Mouse (Mus musculus) stomach, adult 2 months (tissue): ENCODE results near the gene Ccdc36. TPM values are rescaled to one million over a fixed set of nuclear protein-coding genes. Genes with fewer than 3 reads are reported as not detected.

Experiments used
- polyA plus RNA-seq: library from polyadenylated mRNA; depleted of rRNA; stranded (reverse); fragments of >200 nt; gene quantifications from 2 replicates; pipeline ENCODE4 v1.2.3, GENCODE M21; 2012; rRNA removed

The Ccdc36 gene
- polyA plus RNA-seq = not detected in 2 replicates

GRCm38 (mm10) chr9:108428384-108428783 lies at the start of gene Ccdc36:
Gene Ccdc36, minus strand, starts transcription at chr9:108428484.

GRCm38 (mm10) chr9:108461181-108461631 lies 32.9 kb upstream of the Ccdc36 start, which contains the start of gene Klhdc8b:
Gene Klhdc8b, minus strand, starts transcription at chr9:108461581.

GRCm38 (mm10) chr9:108460319-108461178 lies 32.3 kb upstream of the Ccdc36 start, which contains the start of gene Ccdc71:
Gene Ccdc71, plus strand, starts transcription at chr9:108460527.

GRCm38 (mm10) chr9:108436182-108436581 lies 7.9 kb upstream of the Ccdc36 start, which contains the start of gene BC048562:
Gene BC048562, plus strand, starts transcription at chr9:108436482.

DNA sequence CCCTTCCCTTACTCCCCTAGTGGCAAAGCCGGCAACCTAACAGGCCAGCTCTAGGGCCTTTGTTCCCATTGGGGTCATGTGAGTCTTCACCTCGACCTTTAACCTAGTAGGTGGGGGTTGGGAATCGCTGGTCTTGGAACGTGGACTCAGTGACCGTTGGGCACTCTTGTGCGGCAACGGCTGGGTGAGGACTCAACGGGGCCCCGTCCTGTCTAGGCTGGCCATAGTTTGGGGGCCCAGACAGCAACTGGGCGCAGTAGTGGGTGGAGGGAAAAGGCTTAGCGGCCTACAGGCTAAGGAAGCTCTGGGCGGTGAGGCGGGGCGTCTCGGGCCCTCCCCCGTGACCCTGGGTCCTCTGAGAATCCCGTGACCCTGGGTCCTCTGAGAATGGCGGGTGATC lies 35.6 kb downstream of the Ccdc36 start, which contains the start of gene 1700102P08Rik:
TSS of gene 1700102P08Rik (plus strand) at position 130 of the 400 bp plus-strand sequence.

Other genes with a start within 250 kb of the Ccdc36 start
- gene Bsn, start 238.1 kb downstream of the Ccdc36 start, polyA plus RNA-seq = 0.91 and 0.92 TPM in 2 replicates
- gene Dag1, start 164.5 kb downstream of the Ccdc36 start, polyA plus RNA-seq = 28.8 and 36.6 TPM in 2 replicates
- gene Nicn1, start 138.1 kb downstream of the Ccdc36 start, polyA plus RNA-seq = 6.8 and 6.9 TPM in 2 replicates
- gene Amt, start 131.6 kb downstream of the Ccdc36 start, polyA plus RNA-seq = 3.2 TPM in 2 replicates
- 59.7 and 90.1 TPM in 2 replicates for gene Rhoa, start 122.4 kb downstream of the Ccdc36 start, polyA plus RNA-seq
- 28.8 and 29.1 TPM in 2 replicates for gene Tcta, start 122.3 kb downstream of the Ccdc36 start, polyA plus RNA-seq
- gene Gpx1, start 89.6 kb downstream of the Ccdc36 start, polyA plus RNA-seq = 883 and 1,488 TPM in 2 replicates
- gene Usp4, start 80.6 kb downstream of the Ccdc36 start, polyA plus RNA-seq = 30.4 and 31.9 TPM in 2 replicates
- 0.24 TPM in 1 of 2 replicates, not detected in the other for gene 1700102P08Rik, start 35.7 kb downstream of the Ccdc36 start, polyA plus RNA-seq
- not detected in 2 replicates for gene BC048562, start 8.0 kb upstream of the Ccdc36 start, polyA plus RNA-seq
- 9.5 and 10.1 TPM in 2 replicates for gene Ccdc71, start 32.0 kb upstream of the Ccdc36 start, polyA plus RNA-seq
- 35.5 and 42.0 TPM in 2 replicates for gene Klhdc8b, start 33.1 kb upstream of the Ccdc36 start, polyA plus RNA-seq
- gene Lamb2, start 51.3 kb upstream of the Ccdc36 start, polyA plus RNA-seq = 38.1 and 42.5 TPM in 2 replicates
- 45.4 and 45.6 TPM in 2 replicates for gene Usp19, start 62.1 kb upstream of the Ccdc36 start, polyA plus RNA-seq
- 95.3 and 101 TPM in 2 replicates for gene Qars, start 79.2 kb upstream of the Ccdc36 start, polyA plus RNA-seq
- gene Qrich1, start 88.3 kb upstream of the Ccdc36 start, polyA plus RNA-seq = 28.5 and 33.1 TPM in 2 replicates
- 46.7 and 49.6 TPM in 2 replicates for gene Impdh2, start 131.8 kb upstream of the Ccdc36 start, polyA plus RNA-seq
- 23.8 and 31.2 TPM in 2 replicates for gene Ndufaf3, start 138.9 kb upstream of the Ccdc36 start, polyA plus RNA-seq
- gene Dalrd3, start 141.4 kb upstream of the Ccdc36 start, polyA plus RNA-seq = 107 and 117 TPM in 2 replicates
- gene Wdr6, start 150.3 kb upstream of the Ccdc36 start, polyA plus RNA-seq = 15.0 and 15.9 TPM in 2 replicates
- 5.0 and 6.7 TPM in 2 replicates for gene P4htm, start 169.2 kb upstream of the Ccdc36 start, polyA plus RNA-seq
- gene Arih2, start 220.9 kb upstream of the Ccdc36 start, polyA plus RNA-seq = 12.1 and 13.6 TPM in 2 replicates
- gene Slc25a20, start 233.6 kb upstream of the Ccdc36 start, polyA plus RNA-seq = 11.4 and 14.5 TPM in 2 replicates